ENCODE assay signal across 11 mouse cellular contexts in the genomic region with DNA sequence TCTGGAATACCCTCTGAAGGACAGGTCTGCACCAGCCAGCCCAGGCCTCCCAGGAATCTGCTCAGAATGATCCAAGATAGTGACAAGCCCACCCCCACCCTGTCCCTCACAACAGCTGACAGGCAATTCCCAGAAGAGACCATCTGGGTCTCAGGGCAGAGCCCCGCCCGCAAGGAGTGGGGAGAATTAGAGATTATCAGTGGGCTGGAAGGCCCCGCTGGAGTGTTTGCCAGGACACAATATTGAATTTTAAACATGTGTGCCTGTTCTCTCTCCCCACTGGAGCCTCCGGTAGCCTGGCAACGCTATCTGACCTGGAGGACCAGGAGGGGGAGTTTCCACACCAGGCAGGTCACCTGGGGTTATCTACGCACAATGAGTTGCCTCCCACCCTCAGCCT.
DNase-seq lines count a peak whose midpoint lies in the region; ATAC-seq and TF ChIP-seq lines count a peak whose summit lies in the region.
"Had no signal": no experiment of that assay in that cellular context is flagged by ENCODE, and none has a peak within 500 bp of the region (broad histone marks: within the 10 kb centered on the region; RNA-seq: fewer than 3 reads in every experiment).

No protein-coding gene starts in this region.

- peaks cover 12% of the 10 kb centered on the region for H3K4me1 ChIP-seq in forebrain, embryonic 13.5 days
- peaks cover 2% of the 10 kb centered on the region; the same call in 1 of the 2 replicates for H3K4me1 ChIP-seq in forebrain, embryonic 11.5 days (replicated peaks; ENCODE audit: control insufficient read depth, insufficient read depth, low read length)
- peaks cover 14% of the 10 kb centered on the region for H3K4me1 ChIP-seq in heart, postnatal 0 days (ENCODE audit: control insufficient read depth, insufficient read depth)
- H3K4me1 ChIP-seq in midbrain, embryonic 14.5 days (ENCODE audit: control insufficient read depth, insufficient read depth, low read length), result peaks cover 16% of the 10 kb centered on the region

- peak; percentile 37; the same call in 1 of the 2 replicates for TF ChIP-seq EP300 in heart, postnatal 0 days (IDR thresholded peaks at IDR 0.05; ENCODE audit: low read depth)

- no peak overlapping the region for H3K4me3 ChIP-seq in forebrain, embryonic 13.5 days
- no peak overlapping the region for H3K4me3 ChIP-seq in forebrain, embryonic 11.5 days (ENCODE audit: low read depth, low read length)
- no peak overlapping the region for H3K4me3 ChIP-seq in heart, postnatal 0 days (ENCODE audit: low read depth, low read length)
- H3K4me3 ChIP-seq in midbrain, embryonic 14.5 days (replicated peaks; ENCODE audit: low read depth, low read length), result no peak overlapping the region
- H3K4me3 ChIP-seq: embryonic facial prominence, embryonic 13.5 days had no signal

- intact Hi-C loops in left cerebral cortex, postnatal 25 days (cut with DNase I), result no loop called here

- no peak for DNase-seq in forebrain, embryonic 11.5 days (ENCODE audit: low spot score)
- peak; percentile 13 for DNase-seq in embryo, embryonic 10 days (ENCODE audit: low spot score)
- DNase-seq in heart, postnatal 0 days (ENCODE audit: low spot score), result peak; percentile 37
- DNase-seq in midbrain, embryonic 14.5 days, result peak; percentile 51
- no peak for DNase-seq in left cerebral cortex, postnatal 25 days (ENCODE audit: low spot score in 2 of 2)
- DNase-seq: layer of hippocampus, postnatal 36 days had no signal

- no peak overlapping the region for H3K4me2 ChIP-seq in forebrain, embryonic 13.5 days
- H3K4me2 ChIP-seq in forebrain, embryonic 11.5 days (ENCODE audit: low read depth, low read length, severe bottlenecking), result no peak overlapping the region
- H3K4me2 ChIP-seq in heart, postnatal 0 days (ENCODE audit: low read depth, low read length), result peak overlapping the region; percentile 7; the same call in 1 of the 2 replicates
- no peak overlapping the region for H3K4me2 ChIP-seq in midbrain, embryonic 14.5 days (ENCODE audit: low read length)
- H3K4me2 ChIP-seq: embryonic facial prominence, embryonic 13.5 days had no signal

- no peaks in the 10 kb centered on the region for H3K36me3 ChIP-seq in forebrain, embryonic 13.5 days (ENCODE audit: poor library complexity, severe bottlenecking)
- no peaks in the 10 kb centered on the region for H3K36me3 ChIP-seq in forebrain, embryonic 11.5 days (ENCODE audit: control insufficient read depth, insufficient read depth, low read length)
- no peaks in the 10 kb centered on the region for H3K36me3 ChIP-seq in heart, postnatal 0 days (replicated peaks; ENCODE audit: control insufficient read depth, insufficient read depth, low read length)
- H3K36me3 ChIP-seq in midbrain, embryonic 14.5 days (ENCODE audit: control insufficient read depth, insufficient read depth, low read length), result no peaks in the 10 kb centered on the region
- H3K36me3 ChIP-seq: embryonic facial prominence, embryonic 13.5 days had no signal

- no peak for TF ChIP-seq CTCF in heart, postnatal 0 days (IDR thresholded peaks at IDR 0.05; ENCODE audit: low read depth)

- WGBS in forebrain, embryonic 13.5 days, result 49% methylated on average over 6 of the region's 6 CpGs
- WGBS in forebrain, embryonic 11.5 days, result 44% methylated on average over 6 of the region's 6 CpGs
- WGBS in heart, postnatal 0 days, result 15% methylated on average over 6 of the region's 6 CpGs
- WGBS in midbrain, embryonic 14.5 days, result 22% methylated on average over 6 of the region's 6 CpGs

- peak overlapping the region; percentile 51; the same call in 1 of the 2 replicates for H3K27ac ChIP-seq in forebrain, embryonic 13.5 days
- no peak overlapping the region for H3K27ac ChIP-seq in forebrain, embryonic 11.5 days (ENCODE audit: low read depth, low read length)
- H3K27ac ChIP-seq in heart, postnatal 0 days (ENCODE audit: low read depth), result peak overlapping the region; percentile 35; the same call in 1 of the 2 replicates
- peak overlapping the region; percentile 64 for H3K27ac ChIP-seq in midbrain, embryonic 14.5 days (replicated peaks; ENCODE audit: low read depth, low read length)
- H3K27ac ChIP-seq: embryonic facial prominence, embryonic 13.5 days; macrophage had no signal

- 0 out of 2 replicates have a peak, but pooled peaks have one; percentile 55 for ATAC-seq in forebrain, embryonic 13.5 days
- ATAC-seq in forebrain, embryonic 11.5 days (replicated peaks; ENCODE audit: low FRiP score), result no peak
- peak; percentile 73 for ATAC-seq in heart, postnatal 0 days (ENCODE audit: insufficient read depth, low read depth)
- ATAC-seq in midbrain, embryonic 14.5 days (ENCODE audit: low FRiP score, low TSS enrichment), result peak; percentile 14; the same call in 1 of the 2 replicates
- no peak for ATAC-seq in monocyte, adult 5-6 weeks (replicated peaks; ENCODE audit: insufficient number of reproducible peaks, low FRiP score, low TSS enrichment, poor library complexity, severe bottlenecking)
- ATAC-seq in megakaryocyte, adult 5-6 weeks (ENCODE audit: poor library complexity, severe bottlenecking), result no peak

- H3K9me3 ChIP-seq in forebrain, embryonic 13.5 days (replicated peaks), result no peaks in the 10 kb centered on the region
- no peaks in the 10 kb centered on the region for H3K9me3 ChIP-seq in forebrain, embryonic 11.5 days (ENCODE audit: control insufficient read depth, low read length)
- H3K9me3 ChIP-seq in heart, postnatal 0 days (replicated peaks; ENCODE audit: control insufficient read depth, low read length), result no peaks in the 10 kb centered on the region
- no peaks in the 10 kb centered on the region for H3K9me3 ChIP-seq in midbrain, embryonic 14.5 days (ENCODE audit: control insufficient read depth, low read length)
- H3K9me3 ChIP-seq: embryonic facial prominence, embryonic 13.5 days had no signal

- H3K9ac ChIP-seq in forebrain, embryonic 13.5 days, result no peak overlapping the region
- no peak overlapping the region for H3K9ac ChIP-seq in forebrain, embryonic 11.5 days (ENCODE audit: low read length)
- H3K9ac ChIP-seq in heart, postnatal 0 days (replicated peaks; ENCODE audit: low read depth, low read length), result no peak overlapping the region
- H3K9ac ChIP-seq in midbrain, embryonic 14.5 days (replicated peaks; ENCODE audit: low read length), result no peak overlapping the region
- H3K9ac ChIP-seq: embryonic facial prominence, embryonic 13.5 days had no signal

- no peaks in the 10 kb centered on the region for H3K27me3 ChIP-seq in forebrain, embryonic 13.5 days
- no peaks in the 10 kb centered on the region for H3K27me3 ChIP-seq in forebrain, embryonic 11.5 days (ENCODE audit: control insufficient read depth, insufficient read depth, low read length)
- no peaks in the 10 kb centered on the region for H3K27me3 ChIP-seq in heart, postnatal 0 days (ENCODE audit: control insufficient read depth, insufficient read depth, low read length)
- H3K27me3 ChIP-seq in midbrain, embryonic 14.5 days (ENCODE audit: control insufficient read depth, insufficient read depth, low read length), result no peaks in the 10 kb centered on the region
- H3K27me3 ChIP-seq: embryonic facial prominence, embryonic 13.5 days had no signal

Comparison
In these comparisons a context has a peak if more than half of its experiments do, and no peak if none do; other contexts are left out.
1. ATAC-seq: peak in forebrain, embryonic 13.5 days (single experiment), heart, postnatal 0 days (single experiment) and midbrain, embryonic 14.5 days (single experiment); none in forebrain, embryonic 11.5 days (single experiment), monocyte, adult 5-6 weeks (single experiment) and megakaryocyte, adult 5-6 weeks (single experiment).
2. DNase-seq: peak in embryo, embryonic 10 days (single experiment), heart, postnatal 0 days (single experiment) and midbrain, embryonic 14.5 days (single experiment); none in forebrain, embryonic 11.5 days (single experiment) and left cerebral cortex, postnatal 25 days (0 of 2).